Comparison of ENCODE assay signal across 13 mouse cellular contexts in the genomic region with DNA sequence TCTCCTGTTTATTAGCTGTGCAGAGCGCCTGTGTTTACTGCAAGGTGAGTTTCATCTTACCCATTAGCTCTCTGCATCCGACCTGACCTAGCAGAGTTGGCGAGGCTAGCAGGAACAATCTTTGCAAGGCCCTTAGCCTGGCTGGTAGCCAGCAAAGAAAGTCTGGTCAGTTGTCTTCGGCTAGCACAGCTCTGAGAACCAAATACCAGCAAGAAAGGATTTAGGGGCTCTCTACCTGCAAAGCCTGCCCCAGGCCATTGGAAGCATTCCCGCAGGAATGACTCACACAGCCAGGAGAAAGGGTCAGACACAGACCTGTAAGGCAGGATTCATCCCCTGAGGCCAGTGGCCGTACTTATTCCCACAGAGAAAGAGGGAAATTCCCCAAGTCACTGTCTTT. TPM values are rescaled to one million over a fixed set of nuclear protein-coding genes. Genes with fewer than 3 reads are reported as not detected.
DNase-seq lines count a peak whose midpoint lies in the region; ATAC-seq lines count a peak whose summit lies in the region.
"Had no signal": no experiment of that assay in that cellular context is flagged by ENCODE, and none has a peak within 500 bp of the region (broad histone marks: within the 10 kb centered on the region; RNA-seq: fewer than 3 reads in every experiment).

No protein-coding gene starts in this region.

- no peaks in the 10 kb centered on the region for H3K9me3 ChIP-seq in forebrain, embryonic 15.5 days
- no peaks in the 10 kb centered on the region for H3K9me3 ChIP-seq in forebrain, embryonic 11.5 days (ENCODE audit: control insufficient read depth, low read length)
- no peaks in the 10 kb centered on the region for H3K9me3 ChIP-seq in midbrain, embryonic 11.5 days (ENCODE audit: control insufficient read depth, low read length)
- H3K9me3 ChIP-seq in midbrain, embryonic 14.5 days (ENCODE audit: control insufficient read depth, low read length) = no peaks in the 10 kb centered on the region
- H3K9me3 ChIP-seq: liver, embryonic 15.5 days had no signal

- peaks cover 5% of the 10 kb centered on the region; the same call in 1 of the 2 replicates for H3K36me3 ChIP-seq in forebrain, embryonic 15.5 days
- H3K36me3 ChIP-seq in forebrain, embryonic 11.5 days (ENCODE audit: control insufficient read depth, insufficient read depth, low read length) = no peaks in the 10 kb centered on the region
- H3K36me3 ChIP-seq in midbrain, embryonic 11.5 days (ENCODE audit: control insufficient read depth, insufficient read depth, low read length) = no peaks in the 10 kb centered on the region
- H3K36me3 ChIP-seq in midbrain, embryonic 14.5 days (ENCODE audit: control insufficient read depth, insufficient read depth, low read length) = 0 out of 2 replicates have a peak, but pooled peaks cover 10% of the 10 kb centered on the region
- H3K36me3 ChIP-seq: liver, embryonic 15.5 days had no signal

- H3K27me3 ChIP-seq in forebrain, embryonic 15.5 days = no peaks in the 10 kb centered on the region
- H3K27me3 ChIP-seq in forebrain, embryonic 11.5 days (ENCODE audit: control insufficient read depth, insufficient read depth, low read length) = no peaks in the 10 kb centered on the region
- H3K27me3 ChIP-seq in midbrain, embryonic 11.5 days (ENCODE audit: control insufficient read depth, insufficient read depth, low read length) = no peaks in the 10 kb centered on the region
- H3K27me3 ChIP-seq in midbrain, embryonic 14.5 days (ENCODE audit: control insufficient read depth, insufficient read depth, low read length) = no peaks in the 10 kb centered on the region
- H3K27me3 ChIP-seq: liver, embryonic 15.5 days had no signal

- H3K4me1 ChIP-seq in forebrain, embryonic 15.5 days = peaks cover 12% of the 10 kb centered on the region; the same call in 1 of the 2 replicates
- no peaks in the 10 kb centered on the region for H3K4me1 ChIP-seq in forebrain, embryonic 11.5 days (replicated peaks; ENCODE audit: control insufficient read depth, insufficient read depth, low read length)
- no peaks in the 10 kb centered on the region for H3K4me1 ChIP-seq in midbrain, embryonic 11.5 days (ENCODE audit: control insufficient read depth, insufficient read depth, low read length)
- H3K4me1 ChIP-seq in midbrain, embryonic 14.5 days (ENCODE audit: control insufficient read depth, insufficient read depth, low read length) = no peaks in the 10 kb centered on the region
- H3K4me1 ChIP-seq: liver, embryonic 15.5 days had no signal

- no peak for DNase-seq in forebrain, embryonic 11.5 days (ENCODE audit: low spot score)
- DNase-seq in midbrain, embryonic 11.5 days (ENCODE audit: low spot score, missing footprints) = peak; percentile 65
- no peak for DNase-seq in midbrain, embryonic 14.5 days
- peak; percentile 44 for DNase-seq in brain, adult 2 months (ENCODE audit: low read depth, low spot score)
- DNase-seq in kidney, postnatal 25 days = peak; percentile 47 to 57
- no peak for DNase-seq in spleen, postnatal 14 days (ENCODE audit: low spot score in 2 of 2)
- DNase-seq in layer of hippocampus, adult 18-20 months (ENCODE audit: low spot score in 2 of 2) = no peak
- DNase-seq: B cell, adult 2 months had no signal

- no peak overlapping the region for H3K4me3 ChIP-seq in forebrain, embryonic 15.5 days
- no peak overlapping the region for H3K4me3 ChIP-seq in forebrain, embryonic 11.5 days (ENCODE audit: low read depth, low read length)
- no peak overlapping the region for H3K4me3 ChIP-seq in midbrain, embryonic 11.5 days (ENCODE audit: low read depth, low read length)
- H3K4me3 ChIP-seq in midbrain, embryonic 14.5 days (replicated peaks; ENCODE audit: low read depth, low read length) = no peak overlapping the region
- H3K4me3 ChIP-seq: liver, embryonic 15.5 days had no signal

- no peak overlapping the region for H3K4me2 ChIP-seq in forebrain, embryonic 15.5 days (replicated peaks)
- H3K4me2 ChIP-seq in forebrain, embryonic 11.5 days (ENCODE audit: low read depth, low read length, severe bottlenecking) = no peak overlapping the region
- no peak overlapping the region for H3K4me2 ChIP-seq in midbrain, embryonic 11.5 days
- no peak overlapping the region for H3K4me2 ChIP-seq in midbrain, embryonic 14.5 days (ENCODE audit: low read length)
- H3K4me2 ChIP-seq: liver, embryonic 15.5 days had no signal

- H3K27ac ChIP-seq in forebrain, embryonic 15.5 days (replicated peaks) = peak overlapping the region; percentile 34
- no peak overlapping the region for H3K27ac ChIP-seq in forebrain, embryonic 11.5 days (ENCODE audit: low read depth, low read length)
- no peak overlapping the region for H3K27ac ChIP-seq in midbrain, embryonic 11.5 days (ENCODE audit: low read depth, low read length)
- no peak overlapping the region for H3K27ac ChIP-seq in midbrain, embryonic 14.5 days (replicated peaks; ENCODE audit: low read depth, low read length)
- H3K27ac ChIP-seq: liver, embryonic 15.5 days had no signal

- no peak for ATAC-seq in forebrain, embryonic 15.5 days (replicated peaks)
- ATAC-seq in forebrain, embryonic 11.5 days (replicated peaks; ENCODE audit: low FRiP score) = no peak
- no peak for ATAC-seq in midbrain, embryonic 11.5 days (ENCODE audit: low FRiP score)
- no peak for ATAC-seq in midbrain, embryonic 14.5 days (ENCODE audit: low FRiP score, low TSS enrichment)

- 73% methylated on average over 6 of the region's 6 CpGs for WGBS in forebrain, embryonic 15.5 days
- 84% methylated on average over 6 of the region's 6 CpGs for WGBS in forebrain, embryonic 11.5 days
- 91% methylated on average over 6 of the region's 6 CpGs for WGBS in midbrain, embryonic 11.5 days
- 83% methylated on average over 6 of the region's 6 CpGs for WGBS in midbrain, embryonic 14.5 days

- no peak overlapping the region for H3K9ac ChIP-seq in forebrain, embryonic 15.5 days (replicated peaks)
- no peak overlapping the region for H3K9ac ChIP-seq in forebrain, embryonic 11.5 days (ENCODE audit: low read length)
- no peak overlapping the region for H3K9ac ChIP-seq in midbrain, embryonic 11.5 days (ENCODE audit: low read length)
- no peak overlapping the region for H3K9ac ChIP-seq in midbrain, embryonic 14.5 days (replicated peaks; ENCODE audit: low read length)
- H3K9ac ChIP-seq: liver, embryonic 15.5 days had no signal

RNA-seq across cellular contexts. Expression of a gene that starts 36.4 kb away (rescaled TPM):
- polyA plus RNA-seq in forebrain, embryonic 15.5 days (2015; fragmentation: Nextera tagmentation; extraction: Ambion mirVana) = 58.8 and 59.5 TPM in 2 replicates
- polyA plus RNA-seq in forebrain, embryonic 11.5 days (2014; fragmentation: Nextera tagmentation; extraction: Ambion mirVana) = 15.5 and 16.8 TPM in 2 replicates
- 12.1 and 15.0 TPM in 2 replicates for polyA plus RNA-seq in midbrain, embryonic 11.5 days (2014; fragmentation: Nextera tagmentation; extraction: Ambion mirVana)
- 58.0 and 59.9 TPM in 2 replicates for polyA plus RNA-seq in midbrain, embryonic 14.5 days (2014; fragmentation: Nextera tagmentation; extraction: Ambion mirVana)
- 100 to 1,000 TPM; 133 to 150 TPM for total RNA-seq in layer of hippocampus, adult 18-20 months (2021)
- total RNA-seq: megakaryocyte-erythroid progenitor cell, adult 5-6 weeks had no signal

RNA-seq across cellular contexts. Expression of a gene that starts 42.4 kb away (rescaled TPM):
- 0.46 and 0.86 TPM in 2 replicates for polyA plus RNA-seq in forebrain, embryonic 15.5 days (2015; fragmentation: Nextera tagmentation; extraction: Ambion mirVana)
- 0.35 TPM in 2 replicates for polyA plus RNA-seq in forebrain, embryonic 11.5 days (2014; fragmentation: Nextera tagmentation; extraction: Ambion mirVana)
- polyA plus RNA-seq in midbrain, embryonic 11.5 days (2014; fragmentation: Nextera tagmentation; extraction: Ambion mirVana) = 0.12 and 0.34 TPM in 2 replicates
- 0.26 and 0.39 TPM in 2 replicates for polyA plus RNA-seq in midbrain, embryonic 14.5 days (2014; fragmentation: Nextera tagmentation; extraction: Ambion mirVana)
- 1 to 10 TPM; 1.6 to 2.4 TPM for total RNA-seq in layer of hippocampus, adult 18-20 months (2021)
- total RNA-seq: megakaryocyte-erythroid progenitor cell, adult 5-6 weeks had no signal

RNA-seq across cellular contexts. Expression of a gene that starts 50.5 kb away (rescaled TPM):
- polyA plus RNA-seq in forebrain, embryonic 15.5 days (2015; fragmentation: Nextera tagmentation; extraction: Ambion mirVana) = 1.0 and 1.6 TPM in 2 replicates
- polyA plus RNA-seq in forebrain, embryonic 11.5 days (2014; fragmentation: Nextera tagmentation; extraction: Ambion mirVana) = not detected in 2 replicates
- polyA plus RNA-seq in midbrain, embryonic 11.5 days (2014; fragmentation: Nextera tagmentation; extraction: Ambion mirVana) = not detected in 2 replicates
- polyA plus RNA-seq in midbrain, embryonic 14.5 days (2014; fragmentation: Nextera tagmentation; extraction: Ambion mirVana) = 0.31 TPM in 1 of 2 replicates, not detected in the other
- total RNA-seq in layer of hippocampus, adult 18-20 months (2021) = 1 to 10 TPM in 1 of 2 experiments, under 1 TPM in 1; 0.46 to 1.1 TPM
- total RNA-seq: left cerebral cortex, adult 18-20 months; neutrophil, adult 5-6 weeks had no signal
- polyA plus RNA-seq: liver, embryonic 15.5 days had no signal

Comparison
In these comparisons a context has a peak if more than half of its experiments do, and no peak if none do; other contexts are left out.
1. DNase-seq: peak in midbrain, embryonic 11.5 days (single experiment), brain, adult 2 months (single experiment) and kidney, postnatal 25 days (2 of 2); none in forebrain, embryonic 11.5 days (single experiment), midbrain, embryonic 14.5 days (single experiment), spleen, postnatal 14 days (0 of 2) and layer of hippocampus, adult 18-20 months (0 of 2).